Mouse (Mus musculus) thymus, adult 2 months (tissue): ENCODE data around the gene Rps2.

ENCODE experiments used
- CTCF ChIP-seq: fragments of 200-500 bp; IDR thresholded peaks from 2 replicates; pipeline ENCODE4 v1.5.1; 2012; ENCODE audit warnings: mild to moderate bottlenecking, control low read depth, low read length, moderate library complexity, borderline replicate concordance; ENCODE audit not compliant: control insufficient read depth, poor library complexity, insufficient read depth; ENCODE audit errors: extremely low read depth
- POLR2A ChIP-seq: fragments of 200-500 bp; IDR thresholded peaks from 2 replicates; pipeline ENCODE4 v1.6.1; 2012; ENCODE audit warnings: mild to moderate bottlenecking, low read length, control low read depth, moderate library complexity; ENCODE audit not compliant: control insufficient read depth, poor library complexity, insufficient read depth; ENCODE audit errors: extremely low read depth

DNA sequence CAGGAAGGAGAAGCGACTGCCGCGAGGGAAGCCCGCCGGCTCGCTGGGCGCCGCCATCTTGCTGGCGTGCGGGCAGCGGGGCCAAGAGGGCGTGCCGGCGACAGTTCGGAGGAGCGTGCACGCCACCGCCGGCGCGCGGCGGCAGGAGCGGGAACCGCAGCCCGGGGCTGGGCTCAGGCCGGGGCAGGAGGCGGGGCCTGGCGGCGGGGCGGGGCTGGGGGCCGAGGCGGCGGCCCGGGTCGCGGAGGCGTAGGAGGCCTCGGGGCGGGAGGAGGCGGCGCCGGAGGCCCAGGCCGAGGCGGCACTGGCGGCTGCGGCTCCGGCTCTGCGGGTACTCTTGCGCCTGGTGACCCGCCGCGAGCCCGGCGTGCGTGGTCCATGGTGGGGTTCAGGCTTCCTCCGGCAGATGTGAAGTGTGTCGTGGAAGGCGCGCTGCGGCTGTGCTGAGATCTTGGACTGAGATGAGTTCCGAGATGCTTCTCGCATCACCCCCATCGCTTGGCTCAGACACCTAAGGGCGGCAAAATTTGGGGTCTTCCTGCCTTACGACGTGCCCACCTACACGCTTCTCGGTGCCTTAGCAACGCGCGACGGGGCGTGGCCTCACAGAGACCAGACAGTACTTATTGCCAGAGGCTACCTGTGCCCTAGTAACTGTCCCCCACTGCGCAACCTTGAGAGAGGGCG, 21.8 kb upstream of the Rps2 start, which contains the start of the genes Gfer and Noxo1:
- TF ChIP-seq CTCF (peak; percentile 24; the same call in 1 of the 2 replicates), POLR2A (peak; percentile 63; the same call in 1 of the 2 replicates)
